Mouse (Mus musculus) layer of hippocampus, postnatal 25 days (tissue): ENCODE measurements around the gene Ssna1. TPM values are rescaled to one million over a fixed set of nuclear protein-coding genes. Genes with fewer than 3 reads are reported as not detected.

Source experiments
- DNase-seq, 2 experiments: peaks; one replicate each; pipeline ENCODE4 v3.0.0; 2022; ENCODE audit warnings: mixed read lengths in 2 of 2, low spot score in 1 of 2; ENCODE audit errors: extremely low spot score in 1 of 2
- total RNA-seq, 2 experiments: library from RNA; stranded (reverse); gene quantifications; 2 replicates each; pipeline ENCODE4 v1.2.3; 2021

Gene Ssna1
- total RNA-seq, 2 experiments from 2014 or later: 69.2 to 71.6 TPM

DNA sequence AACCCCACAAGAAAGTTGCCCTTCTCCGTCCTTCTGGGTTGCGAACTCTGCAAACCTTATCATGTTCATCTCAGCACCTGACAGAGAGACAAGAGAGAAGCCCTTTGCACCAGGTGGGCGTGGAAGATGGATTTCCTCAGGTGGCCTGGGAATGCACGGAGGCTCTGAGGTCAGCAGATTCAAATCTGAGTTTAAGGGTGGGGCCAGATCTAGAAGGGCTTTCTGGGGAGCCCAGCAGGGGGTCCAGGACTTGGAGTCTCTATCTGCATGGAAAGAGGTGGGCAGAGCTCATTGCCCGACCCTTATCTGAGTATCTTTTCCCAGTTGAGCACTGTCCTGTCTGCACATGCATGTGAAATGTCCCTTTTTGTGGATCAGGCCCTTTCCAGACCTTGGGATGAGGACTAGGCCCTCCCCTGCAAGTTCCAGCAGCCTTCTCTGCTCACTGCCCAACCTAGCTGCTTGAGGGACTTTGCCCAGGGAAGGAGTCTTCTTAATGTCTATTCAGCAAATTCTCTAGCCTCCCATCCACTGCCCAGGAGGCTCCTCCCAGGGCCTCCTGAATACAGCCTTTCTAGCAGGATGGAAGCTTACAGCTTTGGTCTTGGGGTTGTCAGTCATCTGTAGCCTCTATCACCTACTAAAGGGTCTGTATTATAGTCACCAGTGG lies 37.6 kb downstream of the Ssna1 start:
- DNase-seq: no peak

DNA sequence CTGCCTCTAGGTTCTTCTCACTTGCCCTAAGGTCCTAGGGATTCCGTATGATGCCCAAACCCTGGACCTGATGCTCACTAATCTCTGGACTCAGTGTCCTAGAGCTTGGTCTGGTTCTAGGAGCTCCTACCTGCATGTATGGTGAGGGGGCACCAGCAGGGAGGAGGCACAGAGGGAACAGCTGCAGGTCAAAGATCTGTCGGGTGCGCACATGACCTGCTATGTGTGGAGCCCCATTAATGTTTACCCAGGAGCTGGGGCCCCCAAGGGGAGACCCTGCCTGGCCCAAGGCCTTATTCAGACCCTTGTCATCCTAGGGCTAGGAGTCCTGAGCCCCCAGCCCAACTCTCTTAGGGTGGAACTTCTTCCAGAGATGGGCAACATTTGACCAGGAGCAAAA lies 38.2 kb downstream of the Ssna1 start, which contains the start of gene Slc34a3:
Slc34a3 (minus strand) TSS at position 315 of the 400 bp plus-strand sequence.
- no peak for DNase-seq

DNA sequence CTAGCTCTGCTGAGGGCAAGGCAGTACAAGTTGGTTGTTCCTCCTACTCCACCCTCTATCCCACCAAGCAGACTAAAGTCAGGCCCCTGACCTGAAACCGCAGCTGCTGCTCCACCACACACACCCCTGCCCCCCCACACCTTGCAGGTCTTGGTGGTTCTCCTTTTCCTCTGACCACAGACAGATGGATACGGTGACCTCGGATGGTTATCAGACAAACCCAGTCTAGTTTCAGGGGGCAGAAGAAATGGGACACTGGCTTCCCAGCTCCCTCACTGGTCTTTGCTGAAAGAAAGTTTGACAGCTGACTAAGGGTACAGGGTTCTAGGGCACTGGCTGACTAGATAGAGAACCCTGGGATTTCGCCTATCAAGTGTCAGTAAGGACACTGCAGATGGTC lies 38.8 kb downstream of the Ssna1 start:
- no peak for DNase-seq

DNA sequence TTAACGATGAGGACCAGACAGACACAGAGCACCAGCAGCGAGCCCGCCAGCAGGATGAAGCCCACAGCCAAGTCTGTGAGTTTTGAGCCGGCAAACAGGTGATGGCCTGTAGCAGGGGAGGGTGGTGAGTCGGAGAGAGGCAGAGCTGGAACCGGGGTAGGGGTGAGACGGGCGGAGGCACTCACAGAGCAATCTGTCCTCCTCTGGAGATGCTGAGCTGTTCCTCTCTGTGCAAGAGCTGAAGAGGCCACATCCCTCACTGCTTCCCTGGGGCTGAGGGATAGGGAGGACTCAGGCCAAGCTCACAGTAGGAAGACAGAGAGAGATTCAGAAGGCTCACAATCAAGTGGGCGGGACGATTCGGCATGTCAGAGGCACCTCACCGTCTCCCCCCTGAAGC lies 41.2 kb downstream of the Ssna1 start:
- no peak for DNase-seq

DNA sequence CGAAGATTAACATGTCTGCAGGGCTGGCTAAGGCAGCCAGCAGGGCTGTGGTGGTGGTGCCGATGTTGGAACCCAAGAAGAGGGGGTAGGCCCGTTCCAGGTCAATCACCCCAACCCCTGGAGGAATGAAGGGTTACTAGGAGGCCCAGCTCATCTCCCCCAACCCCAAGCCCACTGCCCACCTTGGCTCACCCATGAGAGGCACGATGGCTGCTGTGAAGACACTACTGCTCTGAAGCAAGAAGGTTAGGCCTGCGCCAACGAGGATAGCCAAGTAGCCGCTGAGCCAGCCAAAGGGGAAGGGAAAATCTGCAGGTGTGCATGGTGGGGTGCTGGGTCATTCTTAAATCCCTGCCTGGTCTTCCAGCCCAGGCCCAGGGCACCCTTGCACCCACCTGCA lies 41.7 kb downstream of the Ssna1 start:
- DNase-seq: no peak

DNA sequence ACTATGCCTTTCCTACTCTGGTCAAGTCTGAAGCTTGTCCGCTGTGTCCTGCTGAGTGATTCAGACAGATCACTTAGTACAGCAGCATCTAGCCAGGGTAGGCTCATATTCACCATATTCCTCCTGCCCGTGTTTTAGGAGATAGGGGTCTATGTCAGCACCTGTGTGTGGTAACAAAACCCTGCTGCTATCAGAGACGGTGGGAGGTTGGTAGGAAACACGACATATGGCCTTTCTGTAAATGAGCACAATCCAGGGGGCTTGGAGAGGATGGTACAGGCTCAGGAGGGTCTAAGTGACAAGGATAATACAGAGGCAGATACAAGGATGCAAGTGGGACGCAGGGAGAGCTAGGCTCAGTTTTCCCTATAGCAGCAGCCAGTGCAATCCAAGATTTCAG lies 42.7 kb downstream of the Ssna1 start:
- no peak for DNase-seq

DNA sequence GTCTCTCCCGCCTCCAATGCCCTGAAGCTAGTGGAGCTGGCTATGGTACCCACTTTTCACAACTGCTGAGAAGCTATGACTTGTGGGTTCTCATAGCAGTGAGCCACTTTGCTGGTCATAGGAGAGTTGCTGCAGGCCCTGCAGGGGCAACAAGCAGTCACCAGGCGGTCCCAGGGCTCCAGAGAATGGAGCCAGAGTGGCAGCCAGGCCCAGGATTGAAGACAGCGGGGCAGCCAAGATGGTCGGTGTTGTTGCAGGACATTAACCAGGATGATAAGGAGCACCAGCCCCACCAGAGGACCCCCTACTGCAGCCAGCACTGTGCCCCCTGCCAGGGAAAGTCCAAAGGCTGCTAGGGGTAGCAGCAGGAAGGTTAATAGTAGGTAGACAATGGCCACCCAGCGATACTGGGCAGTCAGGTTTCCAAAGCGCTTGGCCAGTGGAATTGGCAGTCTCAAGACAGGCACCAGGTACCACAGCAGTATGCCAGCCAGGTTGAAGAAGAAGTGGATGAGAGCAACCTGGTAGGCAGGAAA lies 43.2 kb downstream of the Ssna1 start:
- DNase-seq: no peak

DNA sequence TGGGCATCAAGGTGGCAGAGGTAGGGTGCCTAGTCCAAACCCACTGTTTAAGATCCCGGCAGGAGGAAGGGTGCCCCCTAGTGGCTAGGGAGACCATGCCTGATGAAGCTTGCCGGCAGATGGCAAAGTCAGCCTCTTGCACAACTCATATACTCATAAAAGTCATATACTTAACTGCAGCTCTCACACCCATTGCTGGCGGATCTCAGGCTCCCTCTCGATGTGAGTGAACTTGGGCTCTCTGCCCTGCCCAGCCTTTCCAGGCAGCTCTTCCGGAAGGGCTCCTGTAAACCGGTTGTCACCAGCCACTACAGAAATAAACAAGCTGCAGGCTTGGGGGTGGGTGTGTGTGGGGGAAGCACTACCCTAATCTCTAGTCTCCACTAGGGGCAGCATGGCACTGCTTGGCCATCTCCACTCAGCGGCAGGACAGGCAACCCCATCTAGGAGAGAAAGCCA lies 43.8 kb downstream of the Ssna1 start:
- peak; percentile 65 to 88 for DNase-seq

DNA sequence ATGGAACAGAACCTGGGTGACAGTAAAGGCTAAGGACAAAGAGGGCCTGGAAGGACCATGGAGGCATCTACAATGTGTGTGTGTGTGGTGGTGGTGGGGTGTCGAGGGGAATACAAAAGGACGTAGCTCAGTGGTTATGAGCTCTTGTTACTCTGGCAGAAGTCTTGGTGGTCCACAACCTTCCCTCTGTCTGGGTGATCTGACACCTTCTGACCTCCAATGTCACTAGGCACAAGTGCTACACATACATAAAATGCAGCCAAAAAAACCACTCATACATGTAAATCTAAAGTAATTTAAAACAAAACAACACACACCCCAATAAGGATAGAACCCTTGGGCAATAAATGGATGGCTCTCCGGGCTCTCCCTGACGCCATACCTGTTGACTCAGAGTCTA lies 44.8 kb downstream of the Ssna1 start:
- no peak for DNase-seq

DNA sequence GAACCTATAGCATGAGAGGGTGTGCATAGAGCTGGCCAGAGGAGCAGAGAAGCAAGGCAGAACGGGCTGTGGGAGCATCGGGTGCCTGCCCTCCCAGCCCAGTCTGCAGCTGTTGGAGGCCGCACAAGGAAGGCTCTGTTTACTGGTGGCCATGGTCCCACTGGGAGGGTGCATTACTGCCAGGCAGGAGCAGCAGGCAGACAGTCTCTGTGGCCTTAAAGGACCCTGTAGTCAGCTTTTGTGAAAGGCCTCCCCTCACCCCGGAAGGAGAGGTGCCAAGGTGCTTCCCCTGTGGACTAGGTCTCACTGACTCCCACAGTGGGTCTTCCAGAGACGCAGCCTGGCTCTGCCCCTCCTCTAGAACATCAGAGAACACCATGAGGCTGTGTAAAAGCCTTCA lies 45.4 kb downstream of the Ssna1 start:
- DNase-seq: peak in 1 of 2 experiments; percentile 26

DNA sequence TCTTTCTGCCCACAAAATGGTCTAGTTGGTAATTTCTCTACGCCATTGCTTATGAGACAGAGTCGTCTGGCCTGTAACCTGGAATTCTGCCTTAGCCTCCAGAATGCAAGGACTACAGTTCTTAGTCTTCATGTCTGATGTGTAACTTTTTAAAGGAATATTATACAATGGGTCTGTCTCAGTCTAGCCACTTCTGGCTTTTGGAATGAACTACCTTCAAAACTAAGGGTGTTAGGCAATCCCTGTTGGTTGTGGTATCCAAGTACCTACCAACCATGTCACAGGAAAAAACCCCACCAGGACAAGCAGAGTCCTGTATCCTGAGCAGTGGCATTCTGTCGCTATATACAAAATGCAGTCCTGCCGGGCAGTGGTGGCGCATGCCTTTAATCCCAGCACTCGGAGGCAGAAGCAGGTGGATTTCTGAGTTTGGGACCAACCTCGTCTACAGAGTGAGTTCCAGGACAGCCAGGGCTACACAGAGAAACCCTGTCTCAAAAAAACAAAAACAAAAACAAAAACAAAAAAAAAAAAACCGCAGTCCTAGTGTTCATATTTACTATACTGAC lies 46.3 kb downstream of the Ssna1 start:
- no peak for DNase-seq

DNA sequence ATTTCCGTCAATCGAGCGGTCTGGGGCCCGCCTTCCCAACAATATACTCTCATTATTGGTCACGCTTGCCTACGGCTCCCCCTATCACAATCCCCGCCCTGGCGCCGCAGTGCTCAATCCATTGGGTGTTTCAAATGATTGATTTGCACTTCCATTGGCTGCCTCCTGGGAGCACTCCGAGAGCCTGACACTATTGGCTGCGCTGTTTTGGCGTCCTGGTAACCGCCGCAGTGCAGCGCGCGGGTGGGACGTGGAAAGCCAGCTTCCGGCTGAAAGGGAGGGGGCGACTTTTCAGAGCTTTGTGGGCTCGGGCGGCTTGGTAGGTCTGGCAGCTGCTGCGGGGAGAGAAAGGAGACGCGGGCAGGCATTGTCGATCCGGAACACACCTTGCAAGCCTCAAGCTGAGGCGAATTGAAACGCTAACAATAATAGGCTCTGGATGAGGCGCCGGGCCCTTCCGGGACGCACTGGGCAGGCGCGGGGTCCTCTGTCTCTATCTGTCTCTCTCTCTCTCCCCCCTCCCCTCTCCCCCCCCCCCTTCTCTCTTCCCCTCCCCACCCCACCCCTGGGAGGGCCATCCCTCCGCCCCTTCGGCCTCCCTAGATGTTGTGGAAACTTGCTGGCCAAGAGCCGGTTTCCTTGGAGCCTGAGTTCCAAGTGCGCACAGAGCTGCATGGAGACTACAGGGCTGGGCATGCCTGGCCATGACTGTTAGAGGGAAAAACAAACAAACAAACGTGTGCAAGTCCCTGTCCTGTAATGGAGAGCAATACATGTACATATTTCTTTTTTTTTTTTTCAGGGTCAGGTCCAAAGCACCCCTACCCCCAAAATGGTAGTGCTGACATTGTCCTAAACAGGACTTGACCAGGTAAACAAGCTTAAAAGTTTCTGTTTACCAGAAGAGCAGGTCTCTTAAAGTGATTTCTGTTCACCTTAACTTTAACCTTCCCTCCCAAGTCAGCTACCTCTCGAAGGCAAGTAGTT lies 47.2 kb downstream of the Ssna1 start:
- DNase-seq: peak; percentile 81 to 92

DNA sequence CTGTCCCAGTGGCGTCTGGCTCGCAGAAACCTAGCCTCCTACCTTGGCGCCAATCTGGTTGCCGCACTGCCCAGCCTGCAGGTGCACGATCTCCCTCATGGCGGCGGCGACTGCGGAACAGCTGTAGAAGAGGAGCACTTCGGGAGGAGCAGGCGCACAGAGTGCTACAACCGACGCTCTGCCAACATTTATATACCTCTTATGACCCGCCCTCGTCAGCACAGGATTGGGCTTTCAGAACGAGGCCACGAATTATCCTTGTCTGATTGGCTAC lies 47.8 kb downstream of the Ssna1 start, which contains the start of gene Tubb4b:
Tubb4b (minus strand) TSS at position 211 of the 274 bp plus-strand sequence.
- DNase-seq: peak in 1 of 2 experiments; percentile 81

DNA sequence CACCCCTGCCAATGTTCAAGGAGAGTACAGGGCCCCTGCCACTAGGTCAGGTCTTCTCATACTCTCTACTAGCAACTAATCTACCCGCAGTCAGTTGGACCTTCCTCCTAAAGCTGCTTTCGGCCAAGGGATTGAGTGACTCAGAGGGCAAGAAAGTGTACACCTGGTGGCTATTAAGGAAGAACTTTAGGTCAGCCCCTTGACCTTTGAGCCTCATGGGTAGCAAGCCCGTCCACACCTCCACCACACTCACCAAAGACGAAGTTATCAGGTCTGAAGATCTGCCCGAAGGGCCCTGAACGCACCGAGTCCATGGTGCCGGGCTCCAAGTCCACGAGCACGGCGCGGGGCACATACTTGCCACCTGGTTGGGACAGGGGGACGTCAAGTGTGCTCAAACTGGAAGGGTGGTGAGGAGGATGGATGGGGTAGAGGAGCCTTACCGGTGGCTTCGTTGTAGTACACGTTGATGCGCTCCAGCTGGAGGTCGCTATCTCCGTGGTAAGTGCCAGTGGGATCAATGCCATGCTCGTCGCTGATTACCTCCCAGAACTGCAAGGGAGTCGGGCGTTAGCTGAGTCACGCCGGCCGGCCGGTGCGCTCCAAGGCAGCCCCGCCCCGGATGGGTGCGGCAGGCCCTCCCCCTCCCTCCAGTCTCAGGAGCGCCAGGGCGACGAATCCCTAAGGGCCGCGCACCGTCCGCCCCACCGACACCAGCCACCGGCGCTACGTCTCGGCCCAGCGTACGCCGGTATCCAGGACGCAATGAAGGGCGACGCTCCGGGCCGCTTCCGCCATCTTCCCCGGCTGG lies 48.4 kb downstream of the Ssna1 start:
- DNase-seq: peak in 1 of 2 experiments; percentile 47

DNA sequence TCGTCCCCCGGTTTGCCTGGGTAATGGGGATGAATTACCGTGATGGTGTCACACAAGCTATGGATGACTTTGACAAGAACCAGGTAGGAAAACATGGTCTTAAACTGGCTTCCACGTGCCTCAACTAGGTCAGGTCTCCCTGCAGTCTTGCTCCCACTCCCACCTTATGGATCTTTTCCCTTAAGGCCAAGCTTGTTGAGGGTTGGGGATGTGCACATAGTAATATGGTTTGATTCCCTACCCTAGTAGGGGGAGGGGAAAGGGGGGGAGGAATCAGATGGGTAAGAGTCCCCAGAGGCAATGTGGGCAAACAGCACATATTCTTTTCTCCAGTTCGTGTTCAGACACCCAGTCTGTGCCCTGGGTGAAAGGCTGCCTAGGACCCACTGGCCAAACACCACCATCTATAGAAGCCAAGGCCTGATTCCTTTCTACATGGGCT lies 50.9 kb downstream of the Ssna1 start:
- DNase-seq: no peak

Other genes with a start within 250 kb of the Ssna1 start
- gene Nsmf, start 218.1 kb downstream of the Ssna1 start, total RNA-seq: 100 to 1,000 TPM; 985 to 995 TPM
- not detected for gene Entpd8, start 192.1 kb downstream of the Ssna1 start, total RNA-seq
- gene Noxa1, start 177.3 kb downstream of the Ssna1 start, total RNA-seq: not detected
- gene Nrarp, start 91.7 kb downstream of the Ssna1 start, total RNA-seq: 10 to 100 TPM; 27.5 to 35.7 TPM
- gene Tor4a, start 75.6 kb downstream of the Ssna1 start, total RNA-seq: 1 to 10 TPM; 1.5 TPM
- 10 to 100 TPM; 55.8 to 58.9 TPM for gene Nelfb, start 60.9 kb downstream of the Ssna1 start, total RNA-seq
- under 1 TPM in 1 of 2 experiments, not detected in 1; 0.32 TPM for gene Stpg3, start 57.8 kb downstream of the Ssna1 start, total RNA-seq
- gene Fam166a, start 53.7 kb downstream of the Ssna1 start, total RNA-seq: under 1 TPM in 1 of 2 experiments, not detected in 1; 0.59 TPM
- 100 to 1,000 TPM; 330 to 361 TPM for gene Tubb4b, start 47.7 kb downstream of the Ssna1 start, total RNA-seq
- not detected for gene Slc34a3, start 38.1 kb downstream of the Ssna1 start, total RNA-seq
- not detected for gene Rnf224, start 35.7 kb downstream of the Ssna1 start, total RNA-seq
- 100 to 1,000 TPM; 230 to 231 TPM for gene Rnf208, start 30.2 kb downstream of the Ssna1 start, total RNA-seq
- under 1 TPM in 1 of 2 experiments, not detected in 1; 0.79 TPM for gene Cysrt1, start 30.0 kb downstream of the Ssna1 start, total RNA-seq
- 1 to 10 TPM; 3.3 to 5.2 TPM for gene AL732309.1, start 25.6 kb downstream of the Ssna1 start, total RNA-seq
- 10 to 100 TPM; 38.1 to 40.5 TPM for gene Tmem203, start 17.0 kb downstream of the Ssna1 start, total RNA-seq
- 10 to 100 TPM; 27.0 to 29.4 TPM for gene Tprn, start 9.8 kb downstream of the Ssna1 start, total RNA-seq
- gene Anapc2, start within 50 bp of the Ssna1 start, total RNA-seq: 10 to 100 TPM; 85.1 to 86.5 TPM
- gene Tmem210, start 15.7 kb upstream of the Ssna1 start, total RNA-seq: not detected
- not detected for gene Lrrc26, start 17.5 kb upstream of the Ssna1 start, total RNA-seq
- 100 to 1,000 TPM; 405 to 487 TPM for gene Grin1, start 46.7 kb upstream of the Ssna1 start, total RNA-seq
- 10 to 100 TPM; 53.7 to 56.1 TPM for gene Man1b1, start 59.9 kb upstream of the Ssna1 start, total RNA-seq
- gene Dpp7, start 83.9 kb upstream of the Ssna1 start, total RNA-seq: 10 to 100 TPM; 30.7 to 31.7 TPM
- gene Uap1l1, start 93.2 kb upstream of the Ssna1 start, total RNA-seq: 10 to 100 TPM; 14.2 to 14.3 TPM
- 1 to 10 TPM; 5.8 to 6.0 TPM for gene Sapcd2, start 99.9 kb upstream of the Ssna1 start, total RNA-seq
- gene Entpd2, start 123.4 kb upstream of the Ssna1 start, total RNA-seq: 10 to 100 TPM; 15.3 to 18.0 TPM
- 100 to 1,000 TPM; 427 to 450 TPM for gene Npdc1, start 126.9 kb upstream of the Ssna1 start, total RNA-seq
- under 1 TPM; 0.12 to 0.49 TPM for gene Fut7, start 150.8 kb upstream of the Ssna1 start, total RNA-seq
- gene Abca2, start 156.3 kb upstream of the Ssna1 start, total RNA-seq: 100 to 1,000 TPM; 160 to 172 TPM
- under 1 TPM; 0.47 to 0.73 TPM for gene Clic3, start 184.4 kb upstream of the Ssna1 start, total RNA-seq
- 10 to 100 TPM; 56.6 to 58.9 TPM for gene Paxx, start 188.7 kb upstream of the Ssna1 start, total RNA-seq
- 100 to 1,000 TPM; 329 to 404 TPM for gene Ptgds, start 197.6 kb upstream of the Ssna1 start, total RNA-seq
- not detected for gene Lcn12, start 221.5 kb upstream of the Ssna1 start, total RNA-seq
- gene Fbxw5, start 228.3 kb upstream of the Ssna1 start, total RNA-seq: 100 to 1,000 TPM; 114 to 131 TPM
- 1 to 10 TPM in 1 of 2 experiments, under 1 TPM in 1; 0.87 to 1.1 TPM for gene C8g, start 229.3 kb upstream of the Ssna1 start, total RNA-seq